Mouse (Mus musculus): Measurements from ENCODE around the gene Tmem135. TPM values are rescaled to one million over a fixed set of nuclear protein-coding genes. Genes with fewer than 3 reads are reported as not detected.

The Tmem135 gene
- total RNA-seq, 2 experiments from 2014 or later: 64.7 to 65.6 TPM

GRCm38 (mm10) chr7:89157356-89157755, 246.7 kb downstream of the Tmem135 start:
- Histone ChIP-seq H3K4me3 (no peak overlapping the region), H3K27ac (no peak overlapping the region)
- no peak for DNase-seq (ENCODE audit: extremely low spot score in 1 of 2, low spot score in 2 of 2)
- no peak for TF ChIP-seq CTCF (IDR thresholded peaks at IDR 0.05)
- intact Hi-C loops (cut with DNase I): no loop called here

GRCm38 (mm10) chr7:89156629-89157028, 247.4 kb downstream of the Tmem135 start:
- no peak for TF ChIP-seq CTCF (IDR thresholded peaks at IDR 0.05)
- intact Hi-C loops (cut with DNase I): no loop called here
- no peak overlapping the region for H3K27ac ChIP-seq
- H3K4me3 ChIP-seq: no peak overlapping the region
- no peak for DNase-seq (ENCODE audit: extremely low spot score in 1 of 2, low spot score in 2 of 2)

- no peak overlapping the region for H3K27ac ChIP-seq
- no peak for DNase-seq (ENCODE audit: extremely low spot score in 1 of 2, low spot score in 2 of 2)
- intact Hi-C loops (cut with DNase I): no loop called here
- TF ChIP-seq CTCF (IDR thresholded peaks at IDR 0.05): no peak
- H3K4me3 ChIP-seq: no peak overlapping the region
Measured at GRCm38 (mm10) chr7:89155741-89156140, 248.3 kb downstream of the Tmem135 start.

- H3K4me3 ChIP-seq: no peak overlapping the region
- no peak for DNase-seq (ENCODE audit: extremely low spot score in 1 of 2, low spot score in 2 of 2)
- no peak overlapping the region for H3K27ac ChIP-seq
- intact Hi-C loops (cut with DNase I): no loop called here
- TF ChIP-seq CTCF (IDR thresholded peaks at IDR 0.05): no peak
Measured at GRCm38 (mm10) chr7:89155223-89155622, 248.8 kb downstream of the Tmem135 start.

GRCm38 (mm10) chr7:89151345-89151744, 252.7 kb downstream of the Tmem135 start:
- intact Hi-C loops (cut with DNase I): no loop called here
- Histone ChIP-seq H3K27ac (no peak overlapping the region), H3K4me3 (no peak overlapping the region)
- no peak for TF ChIP-seq CTCF (IDR thresholded peaks at IDR 0.05)
- DNase-seq (ENCODE audit: extremely low spot score in 1 of 2, low spot score in 2 of 2): no peak

GRCm38 (mm10) chr7:89140640-89141300, 263.3 kb downstream of the Tmem135 start:
- no peak for DNase-seq (ENCODE audit: extremely low spot score in 1 of 2, low spot score in 2 of 2)
- Histone ChIP-seq H3K27ac (no peak overlapping the region), H3K4me3 (no peak overlapping the region)
- no peak for TF ChIP-seq CTCF (IDR thresholded peaks at IDR 0.05)
- intact Hi-C loops (cut with DNase I): no loop called here

- DNase-seq (ENCODE audit: extremely low spot score in 1 of 2, low spot score in 2 of 2): no peak
- no peak overlapping the region for H3K27ac ChIP-seq
- intact Hi-C loops (cut with DNase I): no loop called here
- H3K4me3 ChIP-seq: no peak overlapping the region
- no peak for TF ChIP-seq CTCF (IDR thresholded peaks at IDR 0.05)
Measured at GRCm38 (mm10) chr7:89134884-89135511, 269.0 kb downstream of the Tmem135 start.

GRCm38 (mm10) chr7:89126063-89126882, 277.7 kb downstream of the Tmem135 start:
- intact Hi-C loops (cut with DNase I): loop anchor here (2.0 to 10.0 kb wide), 2 partner anchors 39 to 1551 kb away; no protein-coding TSS in a partner anchor
- H3K27ac ChIP-seq: no peak overlapping the region
- DNase-seq (ENCODE audit: extremely low spot score in 1 of 2, low spot score in 2 of 2): peak; percentile 51 to 66
- H3K4me3 ChIP-seq: no peak overlapping the region
- peak; percentile 79 for TF ChIP-seq CTCF (IDR thresholded peaks at IDR 0.05)

- DNase-seq (ENCODE audit: extremely low spot score in 1 of 2, low spot score in 2 of 2): no peak
- TF ChIP-seq CTCF (IDR thresholded peaks at IDR 0.05): no peak
- H3K27ac ChIP-seq: peak overlapping the region; percentile 24; the same call in 1 of the 2 replicates
- H3K4me3 ChIP-seq: no peak overlapping the region
- intact Hi-C loops (cut with DNase I): no loop called here
Measured at GRCm38 (mm10) chr7:89116261-89116664, 287.8 kb downstream of the Tmem135 start.

- intact Hi-C loops (cut with DNase I): no loop called here
- DNase-seq (ENCODE audit: extremely low spot score in 1 of 2, low spot score in 2 of 2): no peak
- Histone ChIP-seq H3K4me3 (no peak overlapping the region), H3K27ac (no peak overlapping the region)
- TF ChIP-seq CTCF (IDR thresholded peaks at IDR 0.05): no peak
Measured at GRCm38 (mm10) chr7:89115633-89116032, 288.4 kb downstream of the Tmem135 start.

- H3K4me3 ChIP-seq: no peak overlapping the region
- DNase-seq (ENCODE audit: extremely low spot score in 1 of 2, low spot score in 2 of 2): no peak
- H3K27ac ChIP-seq: no peak overlapping the region
- TF ChIP-seq CTCF (IDR thresholded peaks at IDR 0.05): no peak
- intact Hi-C loops (cut with DNase I): no loop called here
Measured at GRCm38 (mm10) chr7:89106421-89106820, 297.6 kb downstream of the Tmem135 start.

- Histone ChIP-seq H3K4me3 (no peak overlapping the region), H3K27ac (no peak overlapping the region)
- TF ChIP-seq CTCF (IDR thresholded peaks at IDR 0.05): no peak
- no peak for DNase-seq (ENCODE audit: extremely low spot score in 1 of 2, low spot score in 2 of 2)
- intact Hi-C loops (cut with DNase I): no loop called here
Measured at GRCm38 (mm10) chr7:89099756-89100155, 304.3 kb downstream of the Tmem135 start.

Small RNA genes lying within 50 kb of the gene (microRNA-seq; reads per million reads assigned to microRNA genes)
- gene Gm22171 (0 reads per million in 2 experiments), gene Gm24659 (0 reads per million in 2 experiments)

Other genes starting within 250 kb of the Tmem135 start
- 1 to 10 TPM; 7.0 to 8.4 TPM for gene Fzd4, start 133 bp upstream of the Tmem135 start, total RNA-seq (2021)
- gene Prss23, start 123.0 kb upstream of the Tmem135 start, total RNA-seq (2021): 10 to 100 TPM; 17.4 to 20.6 TPM
- 100 to 1,000 TPM in 1 of 2 experiments, 10 to 100 TPM in 1; 94.9 to 100 TPM for gene Me3, start 228.2 kb upstream of the Tmem135 start, total RNA-seq (2021)